Comparison of ENCODE assay signal across 14 mouse cellular contexts in the genomic region with DNA sequence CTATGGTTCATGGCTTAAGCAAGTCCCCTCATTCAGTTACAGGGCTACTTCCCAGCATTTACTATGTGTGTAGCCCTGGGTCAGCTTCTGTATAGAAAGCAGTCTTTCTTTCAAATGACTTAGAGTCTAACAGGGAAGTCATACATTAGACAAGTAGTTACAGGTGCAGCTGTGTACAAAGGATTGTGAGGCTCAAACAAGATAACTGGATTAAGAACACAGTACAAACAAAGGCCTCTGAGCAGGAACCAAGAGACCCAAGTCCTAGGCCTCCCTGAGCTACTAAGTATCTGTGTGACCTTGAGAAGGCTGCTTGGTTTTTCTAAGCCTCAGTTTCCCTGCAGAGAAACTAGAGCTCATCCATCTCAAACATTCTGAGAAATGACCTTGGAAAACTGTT. TPM values are rescaled to one million over a fixed set of nuclear protein-coding genes. Genes with fewer than 3 reads are reported as not detected.
"Had no signal": no experiment of that assay in that cellular context is flagged by ENCODE, and none has a peak within 500 bp of the region (broad histone marks: within the 10 kb centered on the region; RNA-seq: fewer than 3 reads in every experiment).

No protein-coding gene starts in this region.

- H3K27me3 ChIP-seq: midbrain, embryonic 12.5 days; neural tube, embryonic 15.5 days had no signal

- H3K9me3 ChIP-seq: midbrain, embryonic 12.5 days; neural tube, embryonic 15.5 days had no signal

- H3K4me3 ChIP-seq: midbrain, embryonic 12.5 days; neural tube, embryonic 15.5 days had no signal

- H3K36me3 ChIP-seq: midbrain, embryonic 12.5 days; neural tube, embryonic 15.5 days had no signal

- DNase-seq: kidney, adult 9 months; kidney, postnatal 4 days; lung, adult 18-20 months; right cerebral cortex, adult 18-20 months; right cerebral cortex, postnatal 25 days; thymus, postnatal 4 days had no signal

- H3K4me2 ChIP-seq: midbrain, embryonic 12.5 days; neural tube, embryonic 15.5 days had no signal

- H3K9ac ChIP-seq: liver, embryonic 14.5 days; midbrain, embryonic 12.5 days; neural tube, embryonic 15.5 days had no signal

- H3K27ac ChIP-seq: liver, embryonic 14.5 days; midbrain, embryonic 12.5 days; neural tube, embryonic 15.5 days had no signal

RNA-seq across cellular contexts. Expression of gene Osm, which starts 42.8 kb away (rescaled TPM):
- total RNA-seq: left cerebral cortex, postnatal 36 days; liver, adult 2 months had no signal
- polyA plus RNA-seq: hindbrain, embryonic 16.5 days; intestine, embryonic 14.5 days; liver, adult 2 months; midbrain, embryonic 12.5 days; neural tube, embryonic 11.5 days; neural tube, embryonic 15.5 days had no signal
